Mouse (Mus musculus) spleen, adult 2 months (tissue): ENCODE results near the gene Aire. TPM values are rescaled to one million over a fixed set of nuclear protein-coding genes. Genes with fewer than 3 reads are reported as not detected.

Experiments used
- DNase-seq, 2 experiments: peaks; one replicate each; pipeline versions ENCODE4 v3.0.0 to v3.0.0-alpha.2; 2012 to 2021; ENCODE audit warnings: low spot score in 2 of 2, low read depth in 1 of 2
- H3K27ac ChIP-seq: fragments of 200-500 bp; 2 replicates; pipeline ENCODE4 v1.5.1; 2012; ENCODE audit warnings: low read length, inconsistent platforms; ENCODE audit not compliant: insufficient read depth
- H3K27me3 ChIP-seq: fragments of 200-500 bp; 2 replicates; pipeline ENCODE4 v1.6.1; 2012; ENCODE audit warnings: mild to moderate bottlenecking, moderate library complexity, low read length, inconsistent platforms; ENCODE audit not compliant: control insufficient read depth, insufficient read depth
- H3K36me3 ChIP-seq: fragments of 200-500 bp; 2 replicates; pipeline ENCODE4 v1.6.1; 2012; ENCODE audit warnings: mild to moderate bottlenecking, low read length, inconsistent platforms; ENCODE audit not compliant: control insufficient read depth, insufficient read depth
- H3K4me1 ChIP-seq: fragments of 200-500 bp; 2 replicates; pipeline ENCODE4 v1.6.1; 2011; ENCODE audit warnings: inconsistent platforms; ENCODE audit not compliant: control insufficient read depth, insufficient read depth, insufficient read length
- H3K4me3 ChIP-seq: fragments of 200-500 bp; 2 replicates; pipeline ENCODE4 v1.5.1; 2011; ENCODE audit warnings: mild to moderate bottlenecking, inconsistent platforms; ENCODE audit not compliant: insufficient read depth, insufficient read length; ENCODE audit errors: extremely low read depth
- CTCF ChIP-seq: fragments of 200-500 bp; IDR thresholded peaks from 2 replicates; pipeline ENCODE4 v1.5.1; 2011; ENCODE audit warnings: mild to moderate bottlenecking, inconsistent platforms; ENCODE audit not compliant: insufficient read depth, insufficient read length, insufficient replicate concordance; ENCODE audit errors: extremely low read depth
- POLR2A ChIP-seq: fragments of 200-500 bp; IDR thresholded peaks from 2 replicates; pipeline ENCODE4 v1.6.1; 2011; ENCODE audit warnings: low read depth, low read length, inconsistent platforms
- WGBS: fragments of 180-500 bp; shearing (Covaris S2); methylation state at CpG from one replicate; pipeline ENCODE4 v1.1.7; 2018; 5-methylcytosine and 5-hydroxymethylcytosine counted together
- polyA plus RNA-seq: library from polyadenylated mRNA; depleted of rRNA; stranded (reverse); fragments of >200 nt; gene quantifications from 2 replicates; pipeline ENCODE4 v1.2.3, GENCODE M21; 2012; rRNA removed

Aire gene
- polyA plus RNA-seq: 4.0 and 4.6 TPM in 2 replicates

DNA sequence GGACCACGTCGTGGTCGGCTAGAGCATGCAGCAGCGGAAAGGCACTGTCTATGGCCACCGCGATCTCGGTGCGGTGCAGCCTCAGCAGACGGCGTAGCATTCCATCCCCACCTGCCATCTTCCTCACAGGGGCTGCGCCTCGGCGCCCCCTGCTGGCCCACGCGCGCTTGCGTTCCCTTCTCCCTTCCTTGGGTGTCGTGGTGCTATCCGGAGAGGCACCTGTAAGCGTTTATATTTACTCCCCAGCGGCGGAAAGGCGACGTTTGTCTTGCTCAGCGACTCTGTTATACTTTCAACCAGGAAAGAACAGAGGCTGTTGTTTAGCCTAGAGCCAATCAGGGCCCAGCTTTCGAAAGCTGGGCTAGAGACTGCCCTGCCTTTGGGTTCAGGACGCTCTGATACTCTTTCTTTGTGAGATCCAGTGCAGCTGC is at the start of gene Aire:
TSS of gene Aire (minus strand) at position 205 of the 431 bp plus-strand sequence.
- no peak within 1 kb of the TSS for H3K27ac ChIP-seq
- WGBS: 6% methylated on average over 27 of the region's 27 CpGs
- 0 out of 2 replicates have a peak within 1 kb of the TSS, but pooled peaks have one; percentile 1 for H3K4me3 ChIP-seq
- TF ChIP-seq CTCF (peak; percentile 91), POLR2A (no peak)
- H3K4me1 ChIP-seq: 0 out of 2 replicates have a peak, but pooled peaks cover 2% of the 10 kb centered on the region
- DNase-seq: peak; percentile 50 to 67
- no peaks in the 10 kb centered on the region for H3K27me3 ChIP-seq
- no peaks in the 10 kb centered on the region for H3K36me3 ChIP-seq

DNA sequence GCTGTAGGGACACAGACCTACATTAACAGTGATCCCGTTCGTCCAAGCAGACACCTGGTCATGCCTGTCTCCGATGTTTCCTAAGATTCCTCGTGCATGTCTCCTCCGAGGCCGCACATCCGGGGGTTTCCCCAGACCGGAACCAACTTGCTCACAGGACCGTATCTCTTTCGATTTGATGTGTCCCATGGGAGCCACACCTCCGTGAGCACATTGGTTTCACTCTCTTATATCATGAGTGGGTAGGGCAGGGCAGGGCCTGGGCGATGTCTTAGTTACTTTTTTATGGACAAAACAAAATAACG is 49.3 kb upstream of the Aire start:
- Histone ChIP-seq H3K27me3 (no peaks in the 10 kb centered on the region), H3K4me1 (peaks cover 35% of the 10 kb centered on the region), H3K4me3 (peak overlapping the region; percentile 42; the same call in 1 of the 2 replicates), H3K27ac (peak overlapping the region; percentile 79), H3K36me3 (no peaks in the 10 kb centered on the region)
- 47% methylated on average over 13 of the region's 13 CpGs for WGBS
- DNase-seq: peak; percentile 91 to 94
- TF ChIP-seq POLR2A: no peak
- TF ChIP-seq CTCF: no peak

DNA sequence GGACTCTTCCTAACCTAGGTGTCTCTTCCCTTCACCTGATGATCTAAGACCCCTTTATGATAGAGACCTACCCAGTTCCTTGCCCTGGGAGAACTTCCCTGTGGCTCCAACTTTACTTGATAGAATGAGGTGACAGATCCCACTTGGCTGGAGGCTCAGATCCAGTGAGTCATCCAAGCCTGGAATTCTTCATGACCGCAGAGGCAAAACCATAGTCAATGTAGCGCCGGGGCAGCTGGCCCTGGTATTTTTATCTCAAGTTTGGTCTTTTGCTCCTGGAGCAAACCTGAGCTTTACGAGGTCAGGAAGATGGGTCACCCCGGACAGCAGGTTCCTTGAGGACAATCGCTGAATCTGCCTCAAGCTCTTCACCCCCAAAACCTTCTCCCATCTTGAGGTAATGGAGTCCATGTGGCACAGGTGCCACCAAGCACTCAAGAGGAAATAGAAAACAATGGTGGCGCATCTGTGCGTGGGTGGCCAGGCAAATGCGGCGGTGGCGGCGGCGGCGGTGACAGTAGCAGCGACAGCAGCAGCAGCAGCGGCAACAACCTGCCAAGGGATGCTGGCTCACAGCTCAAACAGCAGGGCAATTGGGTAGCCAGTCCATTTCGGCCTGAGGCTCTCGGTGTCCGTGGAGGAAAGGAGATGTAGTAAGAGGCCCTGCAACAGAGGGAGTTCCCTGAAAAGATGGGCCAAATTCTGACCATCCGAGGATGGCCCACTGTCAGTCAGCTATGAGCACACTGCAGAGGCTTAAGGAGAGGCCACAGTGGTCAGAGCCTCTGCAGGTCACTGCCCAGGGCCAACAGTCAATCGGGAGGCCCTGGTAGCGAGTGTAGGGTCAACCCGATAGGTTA is 48.7 kb upstream of the Aire start:
- WGBS: 62% methylated on average over 23 of the region's 23 CpGs
- H3K4me3 ChIP-seq: peak overlapping the region; percentile 42; the same call in 1 of the 2 replicates
- no peak for TF ChIP-seq CTCF
- no peak; the same call in 1 of the 2 replicates for TF ChIP-seq POLR2A
- H3K27me3 ChIP-seq: no peaks in the 10 kb centered on the region
- H3K4me1 ChIP-seq: peaks cover 38% of the 10 kb centered on the region
- no peaks in the 10 kb centered on the region for H3K36me3 ChIP-seq
- peak; percentile 52 to 75 for DNase-seq
- peak overlapping the region; percentile 79 for H3K27ac ChIP-seq

DNA sequence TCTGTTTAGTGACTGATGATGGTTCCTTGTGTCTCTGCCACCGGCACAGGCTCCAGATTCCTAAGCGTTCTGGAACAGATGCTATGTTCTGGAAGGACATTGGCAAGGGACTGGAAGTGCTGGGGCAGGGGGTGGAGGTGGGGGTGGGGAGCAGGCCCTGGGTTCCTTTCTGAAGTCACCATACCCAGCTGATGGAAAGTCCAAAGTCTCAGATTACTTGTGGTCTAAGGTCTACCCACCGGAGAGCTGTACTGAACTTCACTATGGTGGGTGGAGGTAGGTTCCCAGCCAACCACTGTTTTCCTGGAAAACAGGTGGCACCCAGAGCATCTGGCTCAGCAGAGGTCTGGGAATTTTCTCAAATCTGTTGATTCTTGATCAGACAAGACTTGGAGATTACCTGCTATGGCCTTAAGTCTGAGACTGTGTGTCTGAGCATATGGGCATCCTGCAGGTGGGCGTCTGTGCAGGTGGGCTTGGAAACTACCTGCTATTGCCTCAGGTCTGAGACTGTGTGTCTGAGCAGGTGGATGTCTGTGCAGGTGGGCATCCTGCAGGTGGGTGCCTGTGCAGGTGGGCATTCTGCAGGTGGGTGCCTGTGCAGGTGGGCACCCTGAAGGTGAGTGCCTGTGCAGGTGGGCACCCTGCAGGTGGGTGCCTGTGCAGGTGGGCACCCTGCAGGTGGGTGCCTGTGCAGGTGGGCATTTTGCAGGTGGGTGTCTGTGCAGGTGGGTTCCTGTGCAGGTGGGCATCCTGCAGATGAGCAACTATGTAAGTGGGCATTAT is 47.5 kb upstream of the Aire start:
- Histone ChIP-seq H3K27ac (peak overlapping the region; percentile 77), H3K4me3 (peak overlapping the region; percentile 31), H3K36me3 (no peaks in the 10 kb centered on the region), H3K4me1 (peaks cover 43% of the 10 kb centered on the region), H3K27me3 (no peaks in the 10 kb centered on the region)
- TF ChIP-seq CTCF: no peak
- no peak for TF ChIP-seq POLR2A
- 71% methylated on average over 4 of the region's 4 CpGs for WGBS
- DNase-seq: no peak

GRCm38 (mm10) chr10:78090246-78090645 is 46.8 kb upstream of the Aire start:
- Histone ChIP-seq H3K27me3 (no peaks in the 10 kb centered on the region), H3K4me1 (peaks cover 47% of the 10 kb centered on the region), H3K4me3 (peak overlapping the region; percentile 31), H3K36me3 (no peaks in the 10 kb centered on the region), H3K27ac (peak overlapping the region; percentile 77)
- DNase-seq: peak in 1 of 2 experiments; percentile 44
- TF ChIP-seq CTCF (no peak), POLR2A (peak; percentile 11; the same call in 1 of the 2 replicates)
- WGBS: 24% methylated on average over 6 of the region's 6 CpGs

DNA sequence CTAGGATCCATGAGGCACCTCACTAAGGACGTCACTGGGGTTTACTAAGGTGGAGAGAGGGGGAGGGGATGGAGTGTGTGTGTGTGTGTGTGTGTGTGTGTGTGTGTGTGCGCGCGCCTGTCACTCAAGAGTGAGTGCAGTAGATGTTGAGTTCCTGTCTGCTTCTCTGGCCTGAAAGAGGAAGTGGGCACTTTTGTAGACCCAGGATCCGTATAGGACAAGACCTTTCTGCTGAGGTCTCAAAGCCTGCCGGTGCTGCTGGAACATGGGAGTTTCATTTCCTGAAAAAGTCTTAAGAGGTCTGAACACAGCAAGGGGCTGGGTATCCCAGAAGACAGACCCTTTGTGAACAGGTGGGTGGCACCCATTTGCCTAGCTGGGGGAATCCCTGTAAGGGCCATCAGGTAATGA is 43.7 kb upstream of the Aire start:
- H3K27ac ChIP-seq: peak overlapping the region; percentile 96
- DNase-seq: peak; percentile 71 to 82
- no peaks in the 10 kb centered on the region for H3K27me3 ChIP-seq
- peak overlapping the region; percentile 35; the same call in 1 of the 2 replicates for H3K4me3 ChIP-seq
- H3K36me3 ChIP-seq: no peaks in the 10 kb centered on the region
- TF ChIP-seq CTCF (no peak), POLR2A (peak; percentile 9; the same call in 1 of the 2 replicates)
- H3K4me1 ChIP-seq: peaks cover 42% of the 10 kb centered on the region
- WGBS: 5% methylated on average over 6 of the region's 6 CpGs
